Mouse (Mus musculus) testis, adult 2 months (tissue): ENCODE results near the gene Slc30a10.

Source experiments
- CTCF ChIP-seq: fragments of 200-500 bp; IDR thresholded peaks from 2 replicates; pipeline ENCODE4 v1.5.1; 2012; ENCODE audit warnings: low read depth, mild to moderate bottlenecking, inconsistent platforms, low read length, moderate library complexity; ENCODE audit not compliant: control insufficient read depth, insufficient read depth, insufficient replicate concordance
- POLR2A ChIP-seq: fragments of 200-500 bp; IDR thresholded peaks from 2 replicates; pipeline ENCODE4 v1.6.1; 2012; ENCODE audit warnings: low read depth, mild to moderate bottlenecking, inconsistent platforms, low read length, moderate library complexity; ENCODE audit not compliant: control insufficient read depth

- no peak for TF ChIP-seq CTCF
- no peak for TF ChIP-seq POLR2A
These were observed 18.8 kb downstream of the Slc30a10 start for GRCm38 (mm10) chr1:185473437-185473836.
